Comparison of ENCODE assay signal across 8 mouse cellular contexts in genomic region chr14:46387357-46387671, GRCm38 (mm10). TPM values are rescaled to one million over a fixed set of nuclear protein-coding genes. Genes with fewer than 3 reads are reported as not detected.
DNase-seq lines count a peak whose midpoint lies in the region; ATAC-seq and TF ChIP-seq lines count a peak whose summit lies in the region.

No protein-coding gene starts in this region.

- 0% methylated on average over 27 of the region's 27 CpGs for WGBS in hindbrain, postnatal 0 days
- 0% methylated on average over 27 of the region's 27 CpGs for WGBS in liver, embryonic 15.5 days (ENCODE audit: insufficient replicate concordance)
- under 1% methylated on average over 27 of the region's 27 CpGs for WGBS in neural tube, embryonic 13.5 days

- peak overlapping the region; percentile 33; the same call in 1 of the 2 replicates for H3K9ac ChIP-seq in hindbrain, postnatal 0 days (replicated peaks; ENCODE audit: low read length)
- no peak overlapping the region; the same call in 1 of the 2 replicates for H3K9ac ChIP-seq in liver, embryonic 15.5 days
- peak overlapping the region; percentile 63 for H3K9ac ChIP-seq in neural tube, embryonic 13.5 days

- DNase-seq in cerebellum, postnatal 14 days, result peak; percentile 44 to 54
- DNase-seq in cerebellum, adult 11 months, result no peak
- peak; percentile 84 for DNase-seq in brain, embryonic 14.5 days (ENCODE audit: low read depth)
- DNase-seq in gastrocnemius, postnatal 25 days, result peak; percentile 89
- peak; percentile 55 for DNase-seq in hindbrain, postnatal 0 days (ENCODE audit: low spot score)
- no peak for DNase-seq in natural killer cell, adult 2 months (ENCODE audit: low spot score in 2 of 2)

- no peak for TF ChIP-seq POLR2A in brain, embryonic 14.5 days (IDR thresholded peaks at IDR 0.05; ENCODE audit: borderline replicate concordance, extremely low read depth, insufficient read depth, insufficient read length, poor library complexity, severe bottlenecking)

- peak overlapping the region; percentile 42; the same call in 1 of the 2 replicates for H3K27ac ChIP-seq in hindbrain, postnatal 0 days
- H3K27ac ChIP-seq in liver, embryonic 15.5 days (replicated peaks), result no peak overlapping the region
- H3K27ac ChIP-seq in neural tube, embryonic 13.5 days (replicated peaks), result peak overlapping the region; percentile 59

- peaks cover 4% of the 10 kb centered on the region; the same call in 1 of the 2 replicates for H3K4me1 ChIP-seq in hindbrain, postnatal 0 days (ENCODE audit: insufficient read depth, low read length)
- H3K4me1 ChIP-seq in liver, embryonic 15.5 days (replicated peaks), result peaks cover 12% of the 10 kb centered on the region
- H3K4me1 ChIP-seq in neural tube, embryonic 13.5 days (replicated peaks), result peaks cover 57% of the 10 kb centered on the region

- no peaks in the 10 kb centered on the region for H3K9me3 ChIP-seq in hindbrain, postnatal 0 days (ENCODE audit: low read length)
- H3K9me3 ChIP-seq in liver, embryonic 15.5 days (replicated peaks), result no peaks in the 10 kb centered on the region
- no peaks in the 10 kb centered on the region for H3K9me3 ChIP-seq in neural tube, embryonic 13.5 days

- no peaks in the 10 kb centered on the region for H3K36me3 ChIP-seq in hindbrain, postnatal 0 days (ENCODE audit: insufficient read depth, low read length)
- no peaks in the 10 kb centered on the region for H3K36me3 ChIP-seq in liver, embryonic 15.5 days (replicated peaks)
- no peaks in the 10 kb centered on the region for H3K36me3 ChIP-seq in neural tube, embryonic 13.5 days

- ATAC-seq in hindbrain, postnatal 0 days, result peak; percentile 79
- peak; percentile 80 for ATAC-seq in liver, embryonic 15.5 days (ENCODE audit: insufficient read depth)
- ATAC-seq in neural tube, embryonic 13.5 days (ENCODE audit: low read depth), result peak; percentile 84

- H3K27me3 ChIP-seq in hindbrain, postnatal 0 days (ENCODE audit: insufficient read depth, low read length), result peaks cover 52% of the 10 kb centered on the region
- H3K27me3 ChIP-seq in liver, embryonic 15.5 days, result peaks cover 97% of the 10 kb centered on the region
- H3K27me3 ChIP-seq in neural tube, embryonic 13.5 days, result peaks cover 95% of the 10 kb centered on the region

- no peak for TF ChIP-seq CTCF in brain, embryonic 14.5 days (IDR thresholded peaks at IDR 0.05; ENCODE audit: borderline replicate concordance, extremely low read depth, insufficient read depth, insufficient read length)
- no peak for TF ChIP-seq CTCF in hindbrain, postnatal 0 days (IDR thresholded peaks at IDR 0.05; ENCODE audit: low read depth)

- H3K4me2 ChIP-seq in hindbrain, postnatal 0 days (ENCODE audit: low read depth, low read length), result peak overlapping the region; percentile 76
- H3K4me2 ChIP-seq in liver, embryonic 15.5 days, result peak overlapping the region; percentile 63
- peak overlapping the region; percentile 85 for H3K4me2 ChIP-seq in neural tube, embryonic 13.5 days

- peak overlapping the region; percentile 55 for H3K4me3 ChIP-seq in hindbrain, postnatal 0 days (ENCODE audit: low read length)
- H3K4me3 ChIP-seq in liver, embryonic 15.5 days (replicated peaks), result peak overlapping the region; percentile 53
- peak overlapping the region; percentile 56 for H3K4me3 ChIP-seq in neural tube, embryonic 13.5 days

RNA-seq across cellular contexts. Expression of gene Bmp4, which starts 3.2 kb away (rescaled TPM):
- 5.2 and 5.3 TPM in 2 replicates for polyA plus RNA-seq in brain, embryonic 14.5 days (2012; rRNA removed)
- 10 to 100 TPM in 1 of 2 experiments, 1 to 10 TPM in 1; 6.2 to 10.1 TPM for total RNA-seq in gastrocnemius, postnatal 25 days (2021)
- 4.3 and 10.8 TPM in 2 replicates for total RNA-seq in hindbrain, postnatal 0 days (2014; rRNA removed)
- 5.4 and 5.9 TPM in 2 replicates for polyA plus RNA-seq in hindbrain, postnatal 0 days (2015; fragmentation: Nextera tagmentation; extraction: Ambion mirVana)
- 0.89 and 1.3 TPM in 2 replicates for polyA plus RNA-seq in liver, embryonic 15.5 days (2015; fragmentation: Nextera tagmentation; extraction: Ambion mirVana)
- 7.3 and 8.4 TPM in 2 replicates for polyA plus RNA-seq in neural tube, embryonic 13.5 days (2015; fragmentation: Nextera tagmentation; extraction: Ambion mirVana)

RNA-seq across cellular contexts. Expression of gene Gm15217, which starts 8.1 kb away (rescaled TPM):
- not detected in 2 replicates for polyA plus RNA-seq in brain, embryonic 14.5 days (2012; rRNA removed)
- not detected for total RNA-seq in gastrocnemius, postnatal 25 days (2021)
- not detected in 2 replicates for total RNA-seq in hindbrain, postnatal 0 days (2014; rRNA removed)
- not detected in 2 replicates for polyA plus RNA-seq in hindbrain, postnatal 0 days (2015; fragmentation: Nextera tagmentation; extraction: Ambion mirVana)
- not detected in 2 replicates for polyA plus RNA-seq in liver, embryonic 15.5 days (2015; fragmentation: Nextera tagmentation; extraction: Ambion mirVana)
- not detected in 2 replicates for polyA plus RNA-seq in neural tube, embryonic 13.5 days (2015; fragmentation: Nextera tagmentation; extraction: Ambion mirVana)

Comparison
In these comparisons a context has a peak if more than half of its experiments do, and no peak if none do; other contexts are left out.
1. DNase-seq: peak in cerebellum, postnatal 14 days (2 of 2), brain, embryonic 14.5 days (single experiment), gastrocnemius, postnatal 25 days (single experiment) and hindbrain, postnatal 0 days (single experiment); none in cerebellum, adult 11 months (single experiment) and natural killer cell, adult 2 months (0 of 2).
2. Peak in every context shown above with its lines, with median percentiles within 50 percentile points of each other: ATAC-seq, H3K4me2 ChIP-seq and H3K4me3 ChIP-seq.